Mouse (Mus musculus): ENCODE data around the gene Zcrb1.

The Zcrb1 gene

DNA sequence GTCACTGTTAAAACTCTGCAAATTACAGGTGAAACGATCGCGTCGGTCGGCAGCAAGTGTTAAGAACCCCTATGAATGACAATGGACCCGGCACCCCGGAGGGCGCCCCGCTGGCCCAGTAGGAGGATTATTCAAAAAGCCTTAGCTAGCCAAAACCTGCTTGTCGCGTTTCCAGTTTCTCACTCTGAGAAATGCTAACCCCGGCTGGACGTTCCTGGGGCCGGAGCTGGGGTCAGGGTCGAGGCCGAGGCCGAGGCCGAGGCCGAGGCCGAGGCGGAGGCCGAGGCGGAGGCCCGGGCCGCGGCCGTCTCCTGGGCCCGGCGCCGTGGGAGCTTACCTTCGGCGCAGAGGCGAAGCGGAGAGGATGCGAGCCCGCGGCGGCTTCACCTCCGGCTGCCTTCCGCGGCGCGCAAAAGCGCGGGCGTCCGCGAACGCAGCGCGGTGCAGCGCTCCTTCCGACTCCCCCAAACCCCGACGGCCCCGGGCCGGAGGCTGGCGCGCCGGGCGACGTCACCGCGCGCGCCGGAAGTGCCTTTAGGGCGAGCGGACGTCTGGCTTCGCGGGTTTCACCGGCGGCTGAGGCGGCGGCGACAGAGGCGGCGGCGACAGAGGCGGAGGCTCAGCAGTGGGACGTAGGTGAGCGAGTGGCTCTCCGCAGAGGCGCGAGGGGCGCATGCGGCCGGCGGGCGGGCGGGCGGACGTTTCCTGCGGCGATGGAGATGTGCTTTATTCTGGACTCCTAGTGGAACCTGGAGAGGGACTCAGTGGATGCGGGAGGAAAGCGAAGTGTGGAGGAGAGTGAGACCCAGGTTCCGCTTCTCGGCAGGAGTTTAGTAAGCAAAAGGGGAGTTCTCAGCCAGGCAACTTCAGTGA is at the start of gene Zcrb1, which contains the start of gene Pphln1:
TSS of gene Zcrb1 (minus strand) at position 509 of the 873 bp plus-strand sequence.
TSS of gene Pphln1 (plus strand) at position 525 of the 873 bp plus-strand sequence.
- in situ Hi-C loops (cut with MboI; ENCODE audit: low pct_unique_long_range_greater_than_20kb in 1 of 2, low sequenced_read_pairs in 2 of 2, unreplicated experiment in 1 of 2) = no loop called here

DNA sequence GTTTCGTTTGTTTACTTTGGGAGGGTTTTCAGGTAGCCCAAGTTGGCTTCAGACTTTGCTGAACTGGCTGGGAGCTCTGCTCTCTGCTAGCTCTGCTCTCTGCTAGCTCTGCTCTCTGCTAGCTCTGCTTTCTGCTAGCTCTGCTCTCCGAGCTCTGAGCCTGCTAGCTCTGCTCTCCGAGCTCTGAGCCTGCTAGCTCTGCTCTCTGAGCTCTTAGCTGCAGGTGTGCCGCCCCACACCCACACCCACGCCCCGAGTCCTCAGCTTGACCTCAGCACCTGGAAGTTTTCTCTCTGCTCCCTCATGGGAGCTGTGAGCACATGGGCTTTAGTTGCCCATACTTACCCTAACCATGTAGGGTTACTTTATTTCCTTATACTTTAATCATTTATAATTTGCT is 45.5 kb upstream of the Zcrb1 start:
- in situ Hi-C loops (cut with MboI; ENCODE audit: low pct_unique_long_range_greater_than_20kb in 1 of 2, low sequenced_read_pairs in 2 of 2, unreplicated experiment in 1 of 2) = no loop called here

DNA sequence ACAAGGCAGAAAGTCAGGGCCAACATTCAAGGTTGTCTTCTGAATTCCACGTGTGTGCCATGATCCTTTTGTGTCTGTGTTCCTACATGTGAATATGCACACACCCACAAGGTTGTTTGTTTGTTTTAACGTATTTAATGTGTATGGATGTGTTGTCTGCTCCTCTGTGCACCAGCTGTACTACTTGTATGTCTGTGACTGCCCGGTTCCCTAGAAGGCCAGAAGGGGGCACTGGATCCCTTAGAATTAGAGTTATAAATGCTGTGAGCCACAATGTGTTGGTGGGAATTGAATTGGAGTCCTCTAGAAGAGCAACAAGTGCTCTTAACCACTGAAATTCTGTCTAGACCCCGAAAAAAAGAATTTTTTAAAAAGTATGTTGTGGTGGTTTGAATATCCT is 44.1 kb upstream of the Zcrb1 start:
- in situ Hi-C loops (cut with MboI; ENCODE audit: low pct_unique_long_range_greater_than_20kb in 1 of 2, low sequenced_read_pairs in 2 of 2, unreplicated experiment in 1 of 2) = no loop called here

DNA sequence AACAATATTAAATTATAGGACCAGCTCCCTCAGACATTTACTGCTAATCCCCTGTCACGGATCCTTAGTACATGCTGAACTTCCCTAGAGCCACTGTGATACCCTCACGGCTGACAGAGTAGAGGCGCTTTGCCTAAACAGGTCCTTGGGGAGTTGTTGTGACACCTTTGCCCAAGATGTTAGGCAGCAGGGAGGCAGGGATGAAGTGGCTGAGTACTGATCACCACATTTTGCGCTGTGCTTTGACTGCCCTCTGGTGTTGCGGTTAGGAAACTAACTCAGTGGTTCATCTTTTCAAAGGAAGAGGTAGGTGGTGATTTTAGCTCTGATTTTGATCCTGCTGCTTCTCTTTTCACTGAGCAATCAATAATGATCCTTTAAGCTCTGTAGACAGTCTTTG is 40.5 kb upstream of the Zcrb1 start:
- in situ Hi-C loops (cut with MboI; ENCODE audit: low pct_unique_long_range_greater_than_20kb in 1 of 2, low sequenced_read_pairs in 2 of 2, unreplicated experiment in 1 of 2) = loop anchor here in 1 of 2 experiments (10.0 kb wide), 1 partner anchor 136 kb away; no protein-coding TSS in a partner anchor

DNA sequence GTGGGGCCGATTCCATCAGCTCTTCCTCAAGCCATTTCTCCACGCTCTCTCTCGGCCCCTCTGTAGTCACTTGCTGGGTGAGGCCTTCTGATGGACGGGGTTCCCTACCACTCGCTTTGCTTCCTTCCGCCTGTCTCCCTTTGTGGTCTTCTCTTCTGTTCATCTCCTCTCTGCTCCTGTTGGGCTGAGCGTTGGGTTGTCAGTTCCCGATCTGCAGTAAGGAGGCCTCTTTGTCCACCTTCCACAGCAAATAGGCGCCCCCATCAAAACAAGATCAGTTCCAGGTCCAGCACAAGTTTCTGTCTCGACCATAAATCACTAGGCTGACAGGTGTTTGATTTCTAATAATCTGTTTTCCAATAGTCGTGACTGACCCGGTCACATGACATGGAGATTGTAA is 37.9 kb upstream of the Zcrb1 start:
- in situ Hi-C loops (cut with MboI; ENCODE audit: low pct_unique_long_range_greater_than_20kb in 1 of 2, low sequenced_read_pairs in 2 of 2, unreplicated experiment in 1 of 2) = loop anchor here in 1 of 2 experiments (10.0 kb wide), 1 partner anchor 139 kb away; no protein-coding TSS in a partner anchor

DNA sequence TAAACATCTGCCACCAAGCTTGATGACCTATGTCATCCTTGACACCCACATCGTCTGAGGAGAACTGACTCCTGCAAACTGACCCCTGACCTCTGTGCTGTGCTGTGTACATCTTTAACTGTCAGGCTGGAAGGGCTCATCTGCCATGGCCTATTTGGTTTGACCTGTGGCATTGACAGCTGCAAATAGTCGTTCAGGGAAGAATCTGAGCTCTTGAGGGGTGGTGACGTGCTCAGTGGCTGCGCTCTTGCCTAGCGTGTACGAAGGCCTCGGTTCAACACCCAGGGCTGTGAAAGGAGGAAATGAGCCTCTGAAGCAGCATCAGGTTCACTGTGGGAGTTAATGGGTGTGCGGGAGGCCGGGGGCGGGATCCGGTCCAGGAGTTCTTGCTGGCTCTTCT is 35.7 kb upstream of the Zcrb1 start:
- in situ Hi-C loops (cut with MboI; ENCODE audit: low pct_unique_long_range_greater_than_20kb in 1 of 2, low sequenced_read_pairs in 2 of 2, unreplicated experiment in 1 of 2) = loop anchor here in 1 of 2 experiments (10.0 kb wide), 1 partner anchor 141 kb away; no protein-coding TSS in a partner anchor

DNA sequence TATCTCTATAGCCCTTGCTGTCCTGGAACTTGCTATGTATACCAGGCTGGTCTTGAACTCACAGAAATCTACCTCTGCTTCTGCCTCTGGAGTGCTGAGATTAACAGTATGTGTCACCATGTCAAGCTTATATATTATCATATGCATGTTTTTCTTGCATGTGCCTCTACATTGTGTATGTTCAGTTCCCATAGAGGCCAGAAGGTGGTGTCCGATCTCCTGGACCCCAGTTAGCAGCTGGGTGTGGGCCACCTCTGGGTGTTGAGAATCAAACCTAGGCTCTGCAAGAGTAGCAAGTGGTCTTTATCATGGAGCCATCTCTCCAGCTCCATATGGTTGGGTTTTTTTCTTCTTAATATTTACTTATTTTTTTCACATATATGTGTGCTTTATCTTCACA is 24.4 kb upstream of the Zcrb1 start:
- in situ Hi-C loops (cut with MboI; ENCODE audit: low pct_unique_long_range_greater_than_20kb in 1 of 2, low sequenced_read_pairs in 2 of 2, unreplicated experiment in 1 of 2) = no loop called here

DNA sequence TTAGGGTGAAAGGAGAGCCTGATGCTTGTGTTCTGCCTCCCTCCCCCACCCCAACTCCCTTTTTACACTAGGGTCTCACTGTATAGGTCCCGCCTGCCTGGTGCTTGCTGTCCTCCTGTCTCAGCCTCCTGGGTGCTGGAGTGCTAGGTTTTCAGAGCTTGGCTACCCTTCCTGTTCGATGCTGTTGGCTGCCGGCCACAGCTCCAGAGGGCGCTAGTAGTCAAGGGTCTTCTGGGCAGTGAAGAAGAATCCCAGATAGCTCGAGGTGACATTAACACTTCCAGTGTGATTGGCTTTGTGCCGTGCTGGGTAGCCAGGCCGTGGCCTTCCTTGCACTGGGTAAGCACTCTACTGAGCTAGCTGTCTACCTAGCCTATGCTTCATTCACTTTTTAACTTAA is 22.5 kb upstream of the Zcrb1 start:
- in situ Hi-C loops (cut with MboI; ENCODE audit: low pct_unique_long_range_greater_than_20kb in 1 of 2, low sequenced_read_pairs in 2 of 2, unreplicated experiment in 1 of 2) = no loop called here

DNA sequence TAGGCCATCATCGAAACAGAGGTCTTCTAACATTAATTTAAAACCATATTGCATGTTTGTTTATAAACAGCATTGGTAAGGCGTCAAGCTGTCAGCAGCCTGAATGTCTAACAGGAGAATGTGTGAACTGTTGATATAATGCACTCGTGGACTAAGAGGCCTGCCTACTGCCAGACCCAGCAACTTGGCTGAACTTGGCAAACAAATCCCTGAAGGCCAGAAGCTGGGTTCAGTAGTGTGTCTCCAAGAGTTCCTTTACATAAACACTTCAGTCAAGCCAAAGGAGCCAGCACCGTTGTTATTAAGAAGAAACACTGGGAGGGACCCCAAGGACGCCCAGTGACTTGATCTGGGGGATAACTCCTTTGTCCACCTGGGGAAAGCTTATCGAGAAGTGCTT is 18.2 kb upstream of the Zcrb1 start:
- in situ Hi-C loops (cut with MboI; ENCODE audit: low pct_unique_long_range_greater_than_20kb in 1 of 2, low sequenced_read_pairs in 2 of 2, unreplicated experiment in 1 of 2) = no loop called here

DNA sequence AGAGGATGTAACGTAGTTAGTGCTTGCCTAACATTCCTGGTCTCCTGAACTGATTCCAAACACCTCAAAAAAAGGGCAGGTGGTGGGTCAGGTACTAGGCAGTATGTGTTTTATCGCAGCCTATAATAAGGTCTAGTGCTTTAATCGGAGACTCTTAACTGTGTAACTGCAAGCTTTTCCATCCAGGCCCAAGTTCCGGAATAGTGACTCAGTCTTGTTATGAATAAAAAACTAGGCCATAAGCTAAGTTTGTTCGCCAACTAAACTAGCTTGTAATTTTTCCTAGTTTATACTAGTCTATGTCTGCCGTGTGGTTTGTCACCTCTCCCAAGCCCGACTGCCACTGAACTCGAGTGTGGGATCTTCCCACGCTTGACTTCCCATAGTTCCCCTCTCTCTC is 16.3 kb upstream of the Zcrb1 start:
- in situ Hi-C loops (cut with MboI; ENCODE audit: low pct_unique_long_range_greater_than_20kb in 1 of 2, low sequenced_read_pairs in 2 of 2, unreplicated experiment in 1 of 2) = no loop called here

DNA sequence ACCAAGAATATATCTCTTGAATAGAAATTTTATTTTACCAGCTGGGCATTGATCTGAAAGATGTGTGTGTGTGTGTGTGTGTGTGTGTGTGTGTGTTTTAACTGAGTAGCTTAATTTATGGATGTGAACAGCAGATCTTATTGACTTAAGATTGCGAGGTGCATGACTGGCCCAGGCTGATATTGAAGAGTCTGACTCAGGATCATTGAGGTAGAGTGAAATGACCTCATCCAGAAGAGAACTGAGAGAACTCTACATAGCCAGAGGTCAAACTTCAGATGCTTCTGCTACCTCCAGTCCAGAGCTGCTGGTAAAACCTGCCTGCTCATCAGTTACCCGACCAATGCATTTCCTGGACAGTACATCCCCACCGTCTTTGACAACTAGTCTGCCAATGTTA is 14.3 kb upstream of the Zcrb1 start:
- in situ Hi-C loops (cut with MboI; ENCODE audit: low pct_unique_long_range_greater_than_20kb in 1 of 2, low sequenced_read_pairs in 2 of 2, unreplicated experiment in 1 of 2) = no loop called here

DNA sequence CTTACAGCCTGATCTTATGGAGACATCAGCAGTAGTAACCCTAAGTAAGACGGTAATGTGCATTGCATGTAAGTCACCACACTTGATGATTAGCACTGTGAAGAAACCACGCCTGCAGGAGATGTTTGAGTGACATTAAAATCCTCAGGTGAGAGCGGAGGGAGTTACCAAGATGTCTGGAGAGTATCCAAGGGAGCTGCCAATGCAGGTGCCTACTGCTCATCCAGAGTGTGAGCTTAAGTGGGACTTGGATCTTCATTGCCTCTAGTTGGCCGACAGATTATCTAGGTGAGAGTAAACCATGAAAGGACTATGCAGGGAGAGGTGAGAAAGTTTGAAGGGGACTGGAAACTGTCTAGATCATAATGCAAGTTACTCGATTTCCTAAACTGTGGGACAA is 8.4 kb upstream of the Zcrb1 start:
- in situ Hi-C loops (cut with MboI; ENCODE audit: low pct_unique_long_range_greater_than_20kb in 1 of 2, low sequenced_read_pairs in 2 of 2, unreplicated experiment in 1 of 2) = no loop called here

DNA sequence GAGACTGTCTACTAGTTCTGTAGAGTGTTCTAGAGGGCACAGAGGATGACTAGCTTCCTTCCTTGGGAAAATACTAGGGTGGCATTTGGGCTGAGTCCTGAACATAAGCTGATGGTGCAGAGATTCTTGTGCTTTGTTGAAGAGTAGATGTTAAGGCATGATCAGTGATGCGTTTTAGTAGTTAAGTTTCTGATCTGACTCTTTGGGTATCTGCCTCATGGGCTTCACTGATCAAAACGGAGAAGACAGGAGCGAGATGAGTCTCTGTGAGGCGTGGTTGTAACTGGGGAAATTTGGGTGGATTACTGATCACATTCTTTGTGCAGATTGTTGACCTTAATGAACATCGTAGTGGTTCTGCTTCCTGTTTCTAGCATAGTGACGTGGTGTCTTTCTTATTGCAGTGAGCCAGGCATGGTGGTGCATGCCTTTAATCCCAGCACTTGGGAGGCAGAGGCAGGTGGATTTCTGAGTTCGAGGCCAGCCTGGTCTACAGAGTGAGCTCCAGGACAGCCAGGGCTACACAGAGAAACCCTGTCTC is 7.4 kb upstream of the Zcrb1 start:
- in situ Hi-C loops (cut with MboI; ENCODE audit: low pct_unique_long_range_greater_than_20kb in 1 of 2, low sequenced_read_pairs in 2 of 2, unreplicated experiment in 1 of 2) = no loop called here

DNA sequence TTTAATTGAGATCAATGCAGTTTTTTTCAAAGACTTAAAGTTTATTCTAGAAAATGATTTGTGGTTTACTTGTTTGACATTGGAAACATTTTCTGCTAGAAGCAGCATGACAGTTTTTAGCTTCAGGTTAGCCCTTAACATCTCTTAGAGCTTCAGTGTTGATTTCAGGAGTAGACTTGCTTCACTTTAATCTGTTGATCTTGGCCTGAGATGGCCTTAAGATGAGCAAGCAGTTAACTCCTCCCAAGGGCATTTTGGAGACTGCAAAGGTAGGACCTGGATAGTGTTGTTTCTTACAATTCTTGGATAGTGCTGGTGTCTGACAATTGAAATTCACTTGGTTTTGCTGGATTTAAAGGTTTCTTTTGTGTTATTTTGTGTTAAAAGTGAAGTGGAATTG is 6.7 kb upstream of the Zcrb1 start:
- in situ Hi-C loops (cut with MboI; ENCODE audit: low pct_unique_long_range_greater_than_20kb in 1 of 2, low sequenced_read_pairs in 2 of 2, unreplicated experiment in 1 of 2) = no loop called here

DNA sequence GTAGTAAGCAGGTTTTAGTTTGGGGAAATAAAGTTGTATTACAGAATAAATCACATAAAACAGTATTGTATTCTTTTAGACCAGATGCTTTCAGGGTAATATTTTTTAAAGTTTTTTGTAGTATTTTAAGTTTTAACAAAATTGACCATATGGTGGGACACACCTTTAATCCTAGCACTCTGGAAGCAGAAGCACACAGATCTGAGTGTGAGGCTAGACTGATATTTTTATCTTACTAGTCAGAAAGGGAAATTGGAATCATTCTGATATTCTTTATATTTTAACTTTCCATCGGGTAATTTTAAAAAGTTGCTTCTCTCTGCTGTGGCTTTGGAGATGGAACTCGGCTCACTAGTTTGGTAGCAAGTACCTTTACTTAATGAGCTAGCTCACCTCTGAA is 4.6 kb upstream of the Zcrb1 start:
- in situ Hi-C loops (cut with MboI; ENCODE audit: low pct_unique_long_range_greater_than_20kb in 1 of 2, low sequenced_read_pairs in 2 of 2, unreplicated experiment in 1 of 2) = no loop called here

DNA sequence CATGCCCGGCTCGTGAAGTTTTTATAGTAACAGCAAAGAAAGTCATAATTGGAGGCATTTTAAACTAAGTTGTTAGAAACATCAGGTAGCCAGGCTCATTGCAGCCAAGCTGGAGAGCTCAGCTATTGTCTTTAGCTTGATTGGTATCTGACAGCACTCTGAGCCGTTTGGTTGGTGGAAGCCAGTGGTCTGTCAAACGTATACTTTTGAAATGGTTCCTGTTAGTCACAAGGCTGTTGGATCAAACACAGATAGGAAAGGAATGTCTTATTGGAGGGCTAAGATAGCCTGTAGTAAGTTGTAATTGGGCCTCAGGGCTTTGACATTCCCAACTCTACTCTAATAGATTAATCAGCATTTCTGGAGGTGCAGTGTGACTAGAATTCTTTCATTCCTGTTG is 3.3 kb upstream of the Zcrb1 start:
- in situ Hi-C loops (cut with MboI; ENCODE audit: low pct_unique_long_range_greater_than_20kb in 1 of 2, low sequenced_read_pairs in 2 of 2, unreplicated experiment in 1 of 2) = no loop called here

DNA sequence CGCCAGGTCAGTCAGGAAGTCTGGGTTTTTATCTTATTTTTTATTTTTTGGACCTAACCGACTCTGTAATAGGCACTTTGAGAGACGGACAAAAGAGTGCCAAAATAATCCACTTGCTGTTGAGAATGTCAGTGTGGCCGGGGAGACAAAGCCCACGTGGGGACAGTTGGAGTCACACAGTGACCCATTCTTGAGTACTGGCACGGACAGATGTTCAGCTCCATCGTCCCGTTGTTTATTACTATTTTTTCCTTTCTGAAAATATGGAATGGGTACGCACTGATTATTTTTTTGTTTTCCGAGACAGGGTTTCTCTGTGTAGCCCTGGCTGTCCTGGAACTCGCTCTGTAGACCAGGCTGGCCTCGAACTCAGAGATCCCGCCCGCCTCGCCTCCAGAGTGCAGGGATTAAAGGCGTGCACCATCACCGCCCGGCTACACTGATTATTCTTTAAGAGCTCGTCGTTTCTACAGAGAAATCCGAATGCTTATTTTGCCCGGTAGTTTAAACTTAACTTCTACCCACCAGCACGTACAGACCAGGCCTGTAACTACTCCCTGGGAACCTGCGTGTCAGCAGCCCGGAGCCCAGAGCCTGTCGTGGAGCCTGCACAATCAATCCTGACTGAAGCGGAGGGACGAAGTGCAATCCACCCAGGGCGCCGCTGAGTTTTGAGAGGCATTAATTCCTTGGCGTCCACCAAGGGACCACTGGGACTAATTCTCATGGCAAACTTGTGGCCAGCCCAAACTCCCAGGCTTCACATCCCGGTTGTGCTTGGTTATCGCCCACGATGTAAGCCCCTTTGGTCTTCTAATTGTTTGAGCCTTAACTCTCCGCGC is 786 bp upstream of the Zcrb1 start:
- in situ Hi-C loops (cut with MboI; ENCODE audit: low pct_unique_long_range_greater_than_20kb in 1 of 2, low sequenced_read_pairs in 2 of 2, unreplicated experiment in 1 of 2) = no loop called here

DNA sequence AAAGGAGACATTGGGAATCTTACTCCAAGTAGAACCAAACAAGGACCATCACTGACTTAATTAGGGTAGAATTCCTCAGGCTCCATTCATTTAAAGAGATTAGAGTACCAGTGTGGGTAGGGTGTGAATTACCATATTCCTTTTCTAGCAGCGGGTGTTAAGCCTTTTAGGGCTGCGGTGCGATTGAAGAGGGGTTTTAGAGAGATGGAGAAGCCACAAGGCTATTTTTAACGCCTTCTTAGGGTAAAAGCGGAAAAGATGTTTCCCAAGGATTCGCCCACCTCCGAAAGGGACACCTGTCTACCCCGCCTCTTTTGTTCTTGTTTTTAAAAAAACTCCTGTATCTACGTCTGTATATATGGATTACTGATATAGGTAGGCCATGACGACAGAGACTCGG is 865 bp downstream of the Zcrb1 start:
- in situ Hi-C loops (cut with MboI; ENCODE audit: low pct_unique_long_range_greater_than_20kb in 1 of 2, low sequenced_read_pairs in 2 of 2, unreplicated experiment in 1 of 2) = no loop called here

DNA sequence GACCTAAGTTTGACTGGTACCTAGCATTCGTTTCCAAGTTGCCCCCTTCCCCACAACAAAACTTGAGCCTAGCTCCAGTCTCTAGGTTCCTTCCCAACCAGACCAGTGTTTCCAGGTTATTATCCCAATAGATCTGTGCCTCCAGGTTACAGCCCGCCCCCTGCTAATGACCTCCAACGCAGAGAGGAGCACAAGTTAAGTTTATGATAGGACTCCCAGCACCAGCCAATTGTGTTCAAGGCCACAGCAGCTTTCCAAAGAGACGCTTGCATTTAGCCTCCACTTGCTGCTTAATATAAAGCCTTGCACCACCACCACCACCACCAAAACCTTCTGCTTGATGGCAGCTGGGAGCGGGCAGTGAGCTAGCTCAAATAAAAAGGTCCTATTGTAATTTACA is 16.8 kb downstream of the Zcrb1 start:
- in situ Hi-C loops (cut with MboI; ENCODE audit: low pct_unique_long_range_greater_than_20kb in 1 of 2, low sequenced_read_pairs in 2 of 2, unreplicated experiment in 1 of 2) = no loop called here
